14 mouse cellular contexts compared by ENCODE assay signal in the genomic region with DNA sequence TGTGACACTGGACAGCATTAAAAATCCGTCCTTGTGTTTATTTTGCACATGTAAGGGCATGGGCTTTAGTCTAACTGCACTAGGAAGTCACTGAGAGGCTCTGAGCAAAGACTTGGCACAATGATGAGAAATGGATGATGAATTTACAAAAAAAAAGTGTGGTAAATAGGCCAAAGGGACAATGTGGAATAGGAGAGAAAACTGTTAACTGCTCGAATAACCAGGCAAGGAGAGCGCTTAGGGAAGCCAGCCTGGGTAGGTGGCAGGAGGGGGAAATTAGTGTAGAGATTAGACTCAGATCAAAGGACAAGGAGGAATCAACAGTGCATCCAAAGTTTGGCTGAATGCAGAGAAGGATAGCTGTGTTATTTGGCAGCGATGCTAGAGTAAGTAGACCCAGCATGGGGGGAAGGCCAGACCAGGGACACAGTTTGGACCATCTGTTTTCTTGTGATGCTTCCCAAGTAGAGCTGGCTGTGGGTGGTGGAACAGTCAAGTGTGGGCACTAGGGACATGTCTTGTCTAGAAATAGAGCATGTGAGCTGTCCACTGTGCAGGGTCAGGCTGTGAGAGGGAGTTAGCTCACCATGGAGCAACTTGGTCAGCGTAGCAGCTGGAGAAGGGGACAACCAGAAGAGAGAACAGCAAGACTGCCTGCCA.
DNase-seq lines count a peak whose midpoint lies in the region; ATAC-seq and TF ChIP-seq lines count a peak whose summit lies in the region.
"Had no signal": no experiment of that assay in that cellular context is flagged by ENCODE, and none has a peak within 500 bp of the region (broad histone marks: within the 10 kb centered on the region; RNA-seq: fewer than 3 reads in every experiment).

No protein-coding gene starts in this region.

- H3K9me3 ChIP-seq in kidney, embryonic 16.5 days (ENCODE audit: low read length) = no peaks in the 10 kb centered on the region
- H3K9me3 ChIP-seq in midbrain, postnatal 0 days (ENCODE audit: low read length) = no peaks in the 10 kb centered on the region
- H3K9me3 ChIP-seq in midbrain, embryonic 16.5 days (replicated peaks; ENCODE audit: control insufficient read depth, low read length, poor library complexity, severe bottlenecking) = no peaks in the 10 kb centered on the region
- H3K9me3 ChIP-seq: embryonic facial prominence, embryonic 12.5 days; forebrain, embryonic 12.5 days; limb, embryonic 10.5 days had no signal

- peak; percentile 67 for DNase-seq in kidney, adult 2 months
- DNase-seq in midbrain, postnatal 0 days (ENCODE audit: low spot score) = peak; percentile 42
- DNase-seq in frontal cortex, postnatal 36 days (ENCODE audit: low spot score in 2 of 2) = peak; percentile 51 to 74
- peak; percentile 69 for DNase-seq in telencephalon, adult 2 months (ENCODE audit: low read depth, low spot score)
- DNase-seq in ovary, postnatal 36 days (ENCODE audit: low spot score) = no peak
- DNase-seq: liver, postnatal 0 days; thymus, postnatal 4 days had no signal

- no peak overlapping the region for H3K4me2 ChIP-seq in kidney, embryonic 16.5 days (replicated peaks; ENCODE audit: low read depth, low read length)
- H3K4me2 ChIP-seq in midbrain, postnatal 0 days (ENCODE audit: low read depth, low read length, poor library complexity, severe bottlenecking) = no peak overlapping the region
- H3K4me2 ChIP-seq in midbrain, embryonic 16.5 days (ENCODE audit: low read length) = no peak overlapping the region
- H3K4me2 ChIP-seq: embryonic facial prominence, embryonic 12.5 days; forebrain, embryonic 12.5 days had no signal

- H3K27me3 ChIP-seq in kidney, adult 2 months (replicated peaks; ENCODE audit: control insufficient read depth, insufficient read depth, low read length) = no peaks in the 10 kb centered on the region
- no peaks in the 10 kb centered on the region for H3K27me3 ChIP-seq in kidney, embryonic 16.5 days (ENCODE audit: insufficient read depth, low read length)
- no peaks in the 10 kb centered on the region; the same call in 1 of the 2 replicates for H3K27me3 ChIP-seq in midbrain, postnatal 0 days (ENCODE audit: insufficient read depth, low read length)
- no peaks in the 10 kb centered on the region for H3K27me3 ChIP-seq in midbrain, embryonic 16.5 days (ENCODE audit: control insufficient read depth, insufficient read depth, low read depth, low read length)
- H3K27me3 ChIP-seq: embryonic facial prominence, embryonic 12.5 days; forebrain, embryonic 12.5 days had no signal

- no peak overlapping the region for H3K4me3 ChIP-seq in kidney, adult 2 months (ENCODE audit: insufficient read depth, low read depth, low read length)
- H3K4me3 ChIP-seq in kidney, embryonic 16.5 days (ENCODE audit: low read length) = no peak overlapping the region
- no peak overlapping the region for H3K4me3 ChIP-seq in midbrain, postnatal 0 days (ENCODE audit: low read depth, low read length)
- no peak overlapping the region for H3K4me3 ChIP-seq in midbrain, embryonic 16.5 days (ENCODE audit: low read depth, low read length)
- H3K4me3 ChIP-seq: embryonic facial prominence, embryonic 12.5 days; forebrain, embryonic 12.5 days; limb, embryonic 10.5 days had no signal

- H3K4me1 ChIP-seq in kidney, adult 2 months (ENCODE audit: control insufficient read depth, insufficient read depth, low read length) = peaks cover 6% of the 10 kb centered on the region
- no peaks in the 10 kb centered on the region for H3K4me1 ChIP-seq in kidney, embryonic 16.5 days (ENCODE audit: insufficient read depth, low read length)
- H3K4me1 ChIP-seq in midbrain, postnatal 0 days (ENCODE audit: insufficient read depth, low read length) = peaks cover 4% of the 10 kb centered on the region; the same call in 1 of the 2 replicates
- peaks cover 7% of the 10 kb centered on the region for H3K4me1 ChIP-seq in midbrain, embryonic 16.5 days (ENCODE audit: control insufficient read depth, insufficient read depth, low read length)
- H3K4me1 ChIP-seq: embryonic facial prominence, embryonic 12.5 days; forebrain, embryonic 12.5 days; limb, embryonic 10.5 days had no signal

- WGBS in kidney, adult 2 months = 48% methylated on average over 5 of the region's 5 CpGs
- 81% methylated on average over 5 of the region's 5 CpGs for WGBS in kidney, embryonic 16.5 days
- 76% methylated on average over 5 of the region's 5 CpGs for WGBS in midbrain, postnatal 0 days
- WGBS in midbrain, embryonic 16.5 days = 81% methylated on average over 5 of the region's 5 CpGs

- TF ChIP-seq POLR2A in kidney, adult 2 months (IDR thresholded peaks at IDR 0.05; ENCODE audit: low read depth, low read length) = no peak

- H3K9ac ChIP-seq in kidney, embryonic 16.5 days (replicated peaks; ENCODE audit: low read length) = no peak overlapping the region
- no peak overlapping the region for H3K9ac ChIP-seq in midbrain, postnatal 0 days (replicated peaks; ENCODE audit: low read length, poor library complexity, severe bottlenecking)
- no peak overlapping the region for H3K9ac ChIP-seq in midbrain, embryonic 16.5 days (ENCODE audit: low read depth, low read length)
- H3K9ac ChIP-seq: embryonic facial prominence, embryonic 12.5 days; forebrain, embryonic 12.5 days; liver, postnatal 0 days had no signal

- H3K27ac ChIP-seq in kidney, adult 2 months (ENCODE audit: insufficient read depth, low read depth, low read length) = no peak overlapping the region
- no peak overlapping the region for H3K27ac ChIP-seq in kidney, embryonic 16.5 days (ENCODE audit: low read length)
- H3K27ac ChIP-seq in midbrain, postnatal 0 days (ENCODE audit: low read depth, low read length) = no peak overlapping the region
- no peak overlapping the region for H3K27ac ChIP-seq in midbrain, embryonic 16.5 days (ENCODE audit: low read length)
- H3K27ac ChIP-seq: embryonic facial prominence, embryonic 12.5 days; forebrain, embryonic 12.5 days; limb, embryonic 10.5 days had no signal

- ATAC-seq in kidney, embryonic 16.5 days (ENCODE audit: low FRiP score, low TSS enrichment) = no peak
- no peak for ATAC-seq in midbrain, postnatal 0 days (ENCODE audit: low FRiP score)
- no peak for ATAC-seq in midbrain, embryonic 16.5 days
- no peak for ATAC-seq in erythroid progenitor cell, adult 5-6 weeks (replicated peaks; ENCODE audit: low FRiP score, poor library complexity, severe bottlenecking)
- ATAC-seq: inflammation-experienced regulatory T-cells, adult 6 months; liver, postnatal 0 days had no signal

- TF ChIP-seq CTCF in kidney, adult 2 months (conservative IDR thresholded peaks at IDR 0.05; ENCODE audit: insufficient read depth, insufficient read length, low read depth, low read length) = no peak
- no peak for TF ChIP-seq CTCF in midbrain, postnatal 0 days (IDR thresholded peaks at IDR 0.05)

- no peaks in the 10 kb centered on the region for H3K36me3 ChIP-seq in kidney, adult 2 months (ENCODE audit: control insufficient read depth, insufficient read depth, low read length)
- no peaks in the 10 kb centered on the region for H3K36me3 ChIP-seq in kidney, embryonic 16.5 days (ENCODE audit: insufficient read depth, low read length)
- H3K36me3 ChIP-seq in midbrain, postnatal 0 days (ENCODE audit: insufficient read depth, low read length) = no peaks in the 10 kb centered on the region
- no peaks in the 10 kb centered on the region for H3K36me3 ChIP-seq in midbrain, embryonic 16.5 days (ENCODE audit: control insufficient read depth, insufficient read depth, low read length)
- H3K36me3 ChIP-seq: embryonic facial prominence, embryonic 12.5 days; forebrain, embryonic 12.5 days; limb, embryonic 10.5 days had no signal
